Mouse (Mus musculus): ENCODE results near the gene Iqsec1.

Iqsec1 gene

DNA sequence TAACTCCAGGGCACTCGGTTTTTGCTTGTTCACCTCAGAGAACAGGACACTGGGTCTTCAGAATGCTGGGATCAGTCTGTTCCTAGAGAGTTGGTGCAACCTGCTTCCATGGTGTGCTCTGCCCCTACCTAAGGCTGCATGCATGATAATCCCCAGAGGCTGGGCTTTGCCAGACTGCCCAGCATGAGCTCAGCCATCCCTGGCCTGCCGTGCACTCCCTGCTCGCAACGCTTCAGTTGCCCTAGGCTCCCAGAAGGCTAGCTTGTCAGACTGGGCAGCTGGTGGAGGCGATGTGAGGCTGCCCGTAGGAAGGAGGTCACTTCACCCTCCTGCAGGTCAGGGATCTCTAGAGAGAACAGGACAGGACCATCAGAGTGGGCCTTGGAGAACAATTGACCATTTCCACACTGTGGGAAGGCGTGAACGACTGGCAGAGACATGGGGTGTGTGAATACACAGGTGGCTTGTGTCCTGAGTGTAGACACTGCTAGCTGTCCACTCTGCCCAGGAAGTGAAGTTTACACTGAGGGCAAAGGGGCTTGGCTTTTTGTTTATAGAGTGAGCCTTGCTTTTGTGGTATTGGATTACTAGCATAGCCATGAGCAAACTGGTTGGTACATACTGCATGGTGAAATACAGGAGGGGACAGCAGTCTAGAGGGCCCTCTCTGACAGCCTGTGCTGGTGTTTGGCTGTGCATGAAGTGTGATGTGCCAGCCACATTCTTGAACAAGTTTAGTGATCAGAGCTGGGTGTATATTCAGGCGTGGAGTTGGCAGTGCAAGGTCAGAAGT, 367.5 kb downstream of the Iqsec1 start:
- no peak for DNase-seq (ENCODE audit: low spot score in 2 of 2)

GRCm38 (mm10) chr6:90619936-90620335, 368.5 kb downstream of the Iqsec1 start:
- DNase-seq (ENCODE audit: low spot score in 2 of 2): no peak

GRCm38 (mm10) chr6:90618821-90619636, 369.5 kb downstream of the Iqsec1 start:
- peak; percentile 50 to 64 for DNase-seq (ENCODE audit: low spot score in 2 of 2)

- no peak for DNase-seq (ENCODE audit: low spot score in 2 of 2)
Measured at GRCm38 (mm10) chr6:90618274-90618673, 370.2 kb downstream of the Iqsec1 start.

DNA sequence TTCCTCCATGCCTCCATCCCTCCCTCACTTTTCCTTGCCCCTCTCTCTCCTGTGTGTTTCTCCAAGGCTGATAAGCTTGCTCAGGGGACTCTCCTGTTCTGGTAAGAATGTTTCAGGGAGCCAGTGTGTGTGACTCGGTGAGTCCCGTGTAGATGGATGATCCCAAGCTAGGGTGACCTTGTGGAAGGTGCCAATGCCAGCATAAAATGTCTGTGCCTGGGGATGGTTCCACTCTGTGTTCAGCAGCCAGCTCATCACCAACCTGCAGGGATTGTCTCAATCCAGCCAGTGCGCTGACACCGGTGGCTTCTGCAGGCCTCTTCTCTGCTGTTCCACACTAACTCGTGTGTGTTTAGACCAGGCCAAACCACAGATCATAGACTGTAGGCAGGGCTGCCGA, 372.0 kb downstream of the Iqsec1 start:
- no peak for DNase-seq (ENCODE audit: low spot score in 2 of 2)

- no peak for DNase-seq (ENCODE audit: low spot score in 2 of 2)
Measured at GRCm38 (mm10) chr6:90615991-90616390, 372.5 kb downstream of the Iqsec1 start.

- peak; percentile 42 to 47 for DNase-seq (ENCODE audit: low spot score in 2 of 2)
Measured at GRCm38 (mm10) chr6:90615362-90615761, 373.1 kb downstream of the Iqsec1 start.

GRCm38 (mm10) chr6:90613277-90613676, 375.2 kb downstream of the Iqsec1 start:
- no peak for DNase-seq (ENCODE audit: low spot score in 2 of 2)

DNA sequence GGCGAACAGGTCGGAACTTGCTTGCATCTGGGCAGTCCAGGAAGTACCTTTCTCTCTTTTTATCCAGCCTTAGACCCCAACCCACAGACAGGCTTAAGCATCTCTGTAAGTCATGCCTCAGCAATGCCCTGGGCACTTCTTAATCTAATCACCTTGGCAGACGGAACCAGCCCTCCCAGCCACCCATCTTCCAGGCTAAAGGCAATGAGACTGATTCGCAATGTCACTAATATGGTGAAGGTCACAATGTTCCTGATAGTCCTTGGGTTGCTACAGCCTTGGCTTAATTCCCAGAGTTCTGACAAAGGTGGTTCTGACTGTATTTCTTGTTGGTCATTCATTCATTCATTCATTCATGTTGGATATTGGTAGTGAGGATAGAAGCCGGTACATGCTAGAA, 378.2 kb downstream of the Iqsec1 start:
- DNase-seq (ENCODE audit: low spot score in 2 of 2): no peak

DNA sequence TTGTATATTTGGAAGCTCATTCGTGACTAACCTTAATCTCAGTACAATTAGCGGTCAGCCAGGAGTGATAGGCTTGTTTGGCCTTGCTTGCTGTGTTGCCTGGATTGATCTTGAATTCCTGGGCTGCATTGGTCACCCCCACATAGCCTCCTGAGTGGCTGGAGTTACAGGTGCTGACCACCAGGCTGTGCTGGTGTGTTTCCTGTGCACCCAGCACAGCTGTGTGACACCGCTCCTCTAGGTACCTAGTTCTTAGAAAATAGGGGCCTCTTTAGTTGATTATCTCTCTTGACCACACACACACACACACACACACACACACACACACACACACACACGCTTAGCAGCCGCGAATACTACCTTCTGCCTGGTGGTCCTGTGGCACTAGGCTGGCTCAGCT, 380.3 kb downstream of the Iqsec1 start:
- no peak for DNase-seq (ENCODE audit: low spot score in 2 of 2)

- DNase-seq (ENCODE audit: low spot score in 2 of 2): peak; percentile 45 to 70
Measured at GRCm38 (mm10) chr6:90607196-90607595, 381.3 kb downstream of the Iqsec1 start.

- peak; percentile 49 to 66 for DNase-seq (ENCODE audit: low spot score in 2 of 2)
Measured at GRCm38 (mm10) chr6:90606538-90606937, 381.9 kb downstream of the Iqsec1 start.

Data from right cerebral cortex, postnatal 10 days (tissue).